Mouse (Mus musculus) intestine, embryonic 15.5 days (tissue): ENCODE results near the gene Cacna1d. TPM values are rescaled to one million over a fixed set of nuclear protein-coding genes. Genes with fewer than 3 reads are reported as not detected.
A peak's percentile ranks its signal among the peaks of the same experiment; 100 is the strongest.

Experiments
- ATAC-seq: fragments of 200-750 bp; cut with Nextera tagmentation; 2 replicates; pipeline ENCODE4 v1.8.0; 2017; ENCODE audit warnings: moderate TSS enrichment, moderate library complexity
- H3K27ac ChIP-seq: fragments of 300-500 bp; sonication (generic); 2 replicates; pipeline ENCODE4 v1.5.1; 2015; ENCODE audit warnings: mild to moderate bottlenecking, inconsistent platforms
- H3K27me3 ChIP-seq: fragments of 300-500 bp; sonication (generic); replicated peaks from 2 replicates; pipeline ENCODE4 v1.6.1; 2015; ENCODE audit warnings: inconsistent platforms
- H3K36me3 ChIP-seq: fragments of 300-500 bp; sonication (generic); 2 replicates; pipeline ENCODE4 v1.6.1; 2015; ENCODE audit warnings: inconsistent platforms
- H3K4me1 ChIP-seq: fragments of 300-500 bp; sonication (generic); replicated peaks from 2 replicates; pipeline ENCODE4 v1.6.1; 2015; ENCODE audit warnings: inconsistent platforms
- H3K4me2 ChIP-seq: fragments of 300-500 bp; sonication (generic); replicated peaks from 2 replicates; pipeline ENCODE4 v1.6.1; 2015; ENCODE audit warnings: mild to moderate bottlenecking, inconsistent platforms
- H3K4me3 ChIP-seq: fragments of 300-500 bp; sonication (generic); replicated peaks from 2 replicates; pipeline ENCODE4 v1.5.1; 2015; ENCODE audit warnings: inconsistent platforms
- H3K9ac ChIP-seq: fragments of 300-500 bp; sonication (generic); 2 replicates; pipeline ENCODE4 v1.6.1; 2015; ENCODE audit warnings: inconsistent platforms
- H3K9me3 ChIP-seq: fragments of 300-500 bp; sonication (generic); 2 replicates; pipeline ENCODE4 v1.6.1; 2016; ENCODE audit warnings: inconsistent platforms
- WGBS: fragments of 180-500 bp; shearing (Covaris S2); methylation state at CpG from one replicate; pipeline ENCODE4 v1.1.7; 2015; 5-methylcytosine and 5-hydroxymethylcytosine counted together
- polyA plus RNA-seq: library from polyadenylated mRNA; unstranded; fragments of >200 nt; fragmentation: Nextera tagmentation; extraction: Ambion mirVana; gene quantifications from 2 replicates; pipeline ENCODE4 v1.2.1, GENCODE M21; 2015

The Cacna1d gene
- polyA plus RNA-seq, 1 experiment from 2014 or later = 3.5 TPM

GRCm38 (mm10) chr14:30310236-30310635 is 181.0 kb downstream of the Cacna1d start:
- H3K4me3 ChIP-seq = no peak overlapping the region
- no peaks in the 10 kb centered on the region for H3K9me3 ChIP-seq
- no peak overlapping the region for H3K27ac ChIP-seq
- no peak for ATAC-seq
- no peaks in the 10 kb centered on the region for H3K4me1 ChIP-seq
- no peak overlapping the region for H3K9ac ChIP-seq
- WGBS = 85% methylated on average over 10 of the region's 10 CpGs
- no peak overlapping the region for H3K4me2 ChIP-seq
- H3K36me3 ChIP-seq = no peaks in the 10 kb centered on the region
- H3K27me3 ChIP-seq = no peaks in the 10 kb centered on the region

DNA sequence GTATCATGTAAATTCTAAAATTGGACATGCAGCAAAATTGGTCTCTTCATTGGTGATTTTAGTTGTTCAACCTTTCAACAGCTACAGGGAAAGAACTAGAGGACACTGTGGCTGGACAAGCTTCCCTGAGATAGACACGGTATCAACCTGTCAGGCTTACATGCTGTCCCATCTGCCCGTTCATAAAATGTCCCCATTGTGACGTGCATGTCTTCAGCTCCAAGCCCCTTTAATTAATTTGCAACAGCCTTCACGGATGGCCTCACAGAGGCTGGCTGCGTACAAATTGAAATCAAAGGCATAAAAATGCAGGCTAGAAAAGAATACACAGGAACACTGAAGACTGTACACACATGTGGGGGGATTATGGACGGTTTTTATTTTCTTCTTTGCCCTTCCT is 185.0 kb downstream of the Cacna1d start:
- no peak for ATAC-seq
- H3K4me3 ChIP-seq = no peak overlapping the region
- no peaks in the 10 kb centered on the region for H3K27me3 ChIP-seq
- WGBS = 82% methylated on average over 6 of the region's 6 CpGs
- H3K4me2 ChIP-seq = no peak overlapping the region
- no peak overlapping the region for H3K9ac ChIP-seq
- H3K4me1 ChIP-seq = no peaks in the 10 kb centered on the region
- H3K27ac ChIP-seq = no peak overlapping the region
- H3K36me3 ChIP-seq = no peaks in the 10 kb centered on the region
- no peaks in the 10 kb centered on the region for H3K9me3 ChIP-seq

DNA sequence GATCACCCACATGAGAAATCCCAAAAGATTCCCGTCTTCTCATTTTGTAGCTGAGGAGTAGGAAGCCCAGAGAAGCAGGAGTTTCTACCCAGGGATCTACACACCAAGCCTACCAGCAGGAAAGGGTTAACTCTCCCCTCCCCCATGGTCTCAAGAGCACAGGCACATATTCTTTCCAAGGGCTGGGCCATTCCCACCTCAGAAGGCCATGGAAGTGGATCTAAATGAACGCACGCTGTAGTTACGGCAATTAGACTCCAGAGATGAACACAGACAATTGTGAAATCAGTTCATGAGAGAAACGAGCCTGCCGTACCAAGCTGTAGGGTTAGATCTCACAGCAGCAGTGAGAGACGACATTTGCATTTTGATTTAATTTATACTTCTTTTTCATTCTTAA is 191.3 kb downstream of the Cacna1d start:
- Histone ChIP-seq H3K4me2 (no peak overlapping the region), H3K27ac (no peak overlapping the region), H3K4me1 (no peaks in the 10 kb centered on the region), H3K9me3 (no peaks in the 10 kb centered on the region), H3K4me3 (no peak overlapping the region), H3K36me3 (no peaks in the 10 kb centered on the region), H3K27me3 (no peaks in the 10 kb centered on the region), H3K9ac (no peak overlapping the region)
- no peak for ATAC-seq
- 80% methylated on average over 7 of the region's 7 CpGs for WGBS

DNA sequence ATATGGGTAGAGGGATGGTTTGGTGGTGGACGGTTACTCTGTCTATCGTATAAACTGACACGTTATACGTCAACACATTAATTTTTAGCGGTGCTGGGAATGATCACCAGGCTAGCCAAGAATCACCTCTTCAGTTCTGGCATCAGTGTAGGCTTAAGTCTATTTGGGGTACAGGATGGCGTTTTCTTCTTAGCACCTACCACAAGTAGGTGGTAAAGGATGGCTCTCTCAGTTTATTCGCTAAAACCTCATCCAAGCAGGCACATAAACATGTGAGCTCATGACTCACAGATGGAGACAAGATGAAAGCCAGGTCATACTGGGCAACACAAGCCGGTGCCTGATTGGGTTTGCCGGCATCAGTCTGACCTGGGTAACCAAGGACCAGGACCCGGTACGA is 193.8 kb downstream of the Cacna1d start:
- H3K27ac ChIP-seq = no peak overlapping the region
- WGBS = 94% methylated on average over 11 of the region's 11 CpGs
- no peak overlapping the region for H3K9ac ChIP-seq
- no peaks in the 10 kb centered on the region for H3K4me1 ChIP-seq
- no peak overlapping the region for H3K4me2 ChIP-seq
- H3K9me3 ChIP-seq = no peaks in the 10 kb centered on the region
- H3K4me3 ChIP-seq = no peak overlapping the region
- ATAC-seq = no peak
- no peaks in the 10 kb centered on the region for H3K36me3 ChIP-seq
- H3K27me3 ChIP-seq = no peaks in the 10 kb centered on the region

- H3K4me1 ChIP-seq = peaks cover 7% of the 10 kb centered on the region
- H3K9ac ChIP-seq = no peak overlapping the region
- no peak for ATAC-seq
- H3K4me2 ChIP-seq = 0 out of 2 replicates have a peak overlapping the region, but pooled peaks have one; percentile 19
- 0 out of 2 replicates have a peak overlapping the region, but pooled peaks have one; percentile 13 for H3K27ac ChIP-seq
- no peaks in the 10 kb centered on the region for H3K36me3 ChIP-seq
- 21% methylated on average over 1 of the region's 1 CpGs for WGBS
- H3K9me3 ChIP-seq = no peaks in the 10 kb centered on the region
- no peak overlapping the region for H3K4me3 ChIP-seq
- H3K27me3 ChIP-seq = no peaks in the 10 kb centered on the region
These were observed 199.2 kb downstream of the Cacna1d start for GRCm38 (mm10) chr14:30292135-30292463.

- no peaks in the 10 kb centered on the region for H3K36me3 ChIP-seq
- 0 out of 2 replicates have a peak overlapping the region, but pooled peaks have one; percentile 19 for H3K4me2 ChIP-seq
- H3K4me1 ChIP-seq = peaks cover 7% of the 10 kb centered on the region
- WGBS = 55% methylated on average over 9 of the region's 9 CpGs
- H3K27me3 ChIP-seq = no peaks in the 10 kb centered on the region
- H3K27ac ChIP-seq = 0 out of 2 replicates have a peak overlapping the region, but pooled peaks have one; percentile 13
- H3K4me3 ChIP-seq = no peak overlapping the region
- H3K9me3 ChIP-seq = no peaks in the 10 kb centered on the region
- H3K9ac ChIP-seq = no peak overlapping the region
- ATAC-seq = no peak
These were observed 199.7 kb downstream of the Cacna1d start for GRCm38 (mm10) chr14:30291389-30292134.

DNA sequence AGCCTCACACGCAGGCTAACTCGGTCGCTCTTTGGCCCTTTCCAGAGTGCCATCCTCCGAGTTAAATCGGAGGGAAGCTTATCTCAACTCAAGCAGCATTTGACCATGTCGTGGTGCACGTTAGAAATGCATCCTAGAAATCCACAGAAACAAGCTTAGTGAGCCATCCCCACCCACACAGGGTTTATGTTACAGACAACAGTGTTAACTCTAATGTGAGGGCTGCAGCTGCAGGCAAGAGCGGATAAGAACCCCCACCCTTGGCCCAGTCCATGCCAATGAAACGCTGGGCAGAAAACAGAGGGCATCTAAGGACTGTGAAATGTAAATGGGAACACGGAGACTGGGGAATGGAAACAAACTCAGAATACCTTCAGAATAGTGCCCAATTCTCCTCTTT is 206.8 kb downstream of the Cacna1d start:
- Histone ChIP-seq H3K27me3 (no peaks in the 10 kb centered on the region), H3K4me2 (peak overlapping the region; percentile 15), H3K9ac (no peak overlapping the region), H3K4me3 (no peak overlapping the region), H3K27ac (0 out of 2 replicates have a peak overlapping the region, but pooled peaks have one; percentile 32), H3K9me3 (no peaks in the 10 kb centered on the region), H3K36me3 (no peaks in the 10 kb centered on the region), H3K4me1 (0 out of 2 replicates have a peak, but pooled peaks cover 8% of the 10 kb centered on the region)
- no peak for ATAC-seq
- WGBS = 64% methylated on average over 10 of the region's 10 CpGs

DNA sequence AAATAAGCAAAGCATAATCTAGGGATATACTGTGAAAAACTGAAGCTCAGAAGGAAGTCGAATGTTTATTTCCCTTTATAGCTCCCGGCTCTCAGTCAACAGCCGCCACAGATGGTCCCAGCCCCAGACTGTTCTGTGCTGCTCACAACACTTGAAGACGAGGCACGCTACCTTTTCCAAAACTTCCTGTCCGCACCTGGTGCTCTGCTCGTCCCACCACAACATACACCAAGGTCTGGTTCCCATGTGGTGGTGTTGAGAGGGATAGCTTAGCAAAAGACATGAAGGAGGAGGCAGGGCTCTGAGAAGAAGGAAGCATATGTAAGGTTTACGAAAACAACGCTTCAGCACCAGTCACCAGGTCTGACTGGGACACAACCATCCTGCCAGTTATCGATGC is 207.2 kb downstream of the Cacna1d start:
- H3K27ac ChIP-seq = 0 out of 2 replicates have a peak overlapping the region, but pooled peaks have one; percentile 32
- H3K27me3 ChIP-seq = no peaks in the 10 kb centered on the region
- WGBS = 37% methylated on average over 10 of the region's 10 CpGs
- H3K36me3 ChIP-seq = no peaks in the 10 kb centered on the region
- H3K9ac ChIP-seq = no peak overlapping the region
- ATAC-seq = peak; percentile 51; the same call in 1 of the 2 replicates
- 0 out of 2 replicates have a peak, but pooled peaks cover 8% of the 10 kb centered on the region for H3K4me1 ChIP-seq
- no peaks in the 10 kb centered on the region for H3K9me3 ChIP-seq
- peak overlapping the region; percentile 15 for H3K4me2 ChIP-seq
- H3K4me3 ChIP-seq = no peak overlapping the region

DNA sequence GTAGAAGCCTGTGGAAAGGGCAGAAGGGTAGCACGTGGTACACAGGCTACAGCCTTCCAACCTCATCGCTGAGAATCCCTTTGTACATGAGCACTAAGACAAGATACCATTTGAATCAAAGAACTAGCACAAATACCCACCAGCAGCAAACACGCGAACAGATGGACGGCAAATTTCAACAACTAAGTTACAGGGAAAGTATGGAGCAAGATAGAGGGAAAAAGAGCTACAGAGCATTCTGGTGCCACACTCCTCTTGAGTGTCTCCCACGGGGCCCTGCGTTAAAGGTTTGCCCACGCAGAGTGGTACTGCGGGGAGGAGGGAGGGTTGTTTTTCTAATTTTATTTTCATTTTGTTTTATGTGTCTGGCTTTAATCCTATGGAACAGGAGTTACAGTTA is 215.7 kb downstream of the Cacna1d start:
- H3K36me3 ChIP-seq = no peaks in the 10 kb centered on the region
- no peak overlapping the region for H3K27ac ChIP-seq
- no peaks in the 10 kb centered on the region for H3K9me3 ChIP-seq
- H3K27me3 ChIP-seq = no peaks in the 10 kb centered on the region
- H3K9ac ChIP-seq = no peak overlapping the region
- ATAC-seq = no peak
- H3K4me2 ChIP-seq = no peak overlapping the region
- no peak overlapping the region for H3K4me3 ChIP-seq
- WGBS = 81% methylated on average over 9 of the region's 9 CpGs
- H3K4me1 ChIP-seq = 0 out of 2 replicates have a peak, but pooled peaks cover 2% of the 10 kb centered on the region

GRCm38 (mm10) chr14:30272976-30273375 is 218.3 kb downstream of the Cacna1d start:
- Histone ChIP-seq H3K4me1 (0 out of 2 replicates have a peak, but pooled peaks cover 2% of the 10 kb centered on the region), H3K36me3 (no peaks in the 10 kb centered on the region), H3K27ac (no peak overlapping the region), H3K27me3 (no peaks in the 10 kb centered on the region), H3K4me3 (no peak overlapping the region), H3K4me2 (no peak overlapping the region), H3K9me3 (no peaks in the 10 kb centered on the region), H3K9ac (no peak overlapping the region)
- 83% methylated on average over 4 of the region's 4 CpGs for WGBS
- no peak for ATAC-seq

GRCm38 (mm10) chr14:30272523-30272922 is 218.7 kb downstream of the Cacna1d start:
- H3K27me3 ChIP-seq = no peaks in the 10 kb centered on the region
- no peak for ATAC-seq
- no peak overlapping the region for H3K9ac ChIP-seq
- H3K9me3 ChIP-seq = no peaks in the 10 kb centered on the region
- 0 out of 2 replicates have a peak, but pooled peaks cover 2% of the 10 kb centered on the region for H3K4me1 ChIP-seq
- H3K36me3 ChIP-seq = no peaks in the 10 kb centered on the region
- WGBS = 66% methylated on average over 5 of the region's 5 CpGs
- no peak overlapping the region for H3K4me2 ChIP-seq
- no peak overlapping the region for H3K4me3 ChIP-seq
- H3K27ac ChIP-seq = no peak overlapping the region

GRCm38 (mm10) chr14:30271856-30272255 is 219.4 kb downstream of the Cacna1d start:
- no peak for ATAC-seq
- Histone ChIP-seq H3K4me2 (no peak overlapping the region), H3K9ac (no peak overlapping the region), H3K27ac (no peak overlapping the region), H3K9me3 (no peaks in the 10 kb centered on the region), H3K36me3 (no peaks in the 10 kb centered on the region), H3K27me3 (no peaks in the 10 kb centered on the region), H3K4me1 (0 out of 2 replicates have a peak, but pooled peaks cover 2% of the 10 kb centered on the region), H3K4me3 (no peak overlapping the region)
- 72% methylated on average over 8 of the region's 8 CpGs for WGBS

DNA sequence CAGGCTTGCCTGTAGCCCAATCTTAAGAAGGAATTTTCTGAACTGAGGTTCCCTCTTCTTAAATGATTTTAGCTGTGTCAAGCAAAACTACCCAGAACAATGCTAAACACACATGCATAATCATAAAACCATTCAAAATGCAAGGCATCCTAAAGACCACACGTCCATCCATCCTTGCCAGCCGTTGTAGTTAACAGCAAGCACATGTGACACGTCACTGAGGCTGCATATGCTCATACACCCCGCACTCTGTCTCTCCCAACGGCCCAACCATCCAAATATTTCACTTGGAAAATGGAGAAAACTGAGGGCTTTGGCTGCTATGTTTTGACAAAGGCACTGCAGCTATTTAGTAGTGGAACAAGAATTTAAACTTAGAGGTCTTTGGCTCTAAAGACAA is 220.9 kb downstream of the Cacna1d start:
- Histone ChIP-seq H3K27me3 (no peaks in the 10 kb centered on the region), H3K9me3 (no peaks in the 10 kb centered on the region), H3K4me1 (0 out of 2 replicates have a peak, but pooled peaks cover 2% of the 10 kb centered on the region), H3K4me2 (no peak overlapping the region), H3K27ac (no peak overlapping the region), H3K9ac (no peak overlapping the region), H3K4me3 (no peak overlapping the region), H3K36me3 (no peaks in the 10 kb centered on the region)
- no peak for ATAC-seq
- 70% methylated on average over 5 of the region's 5 CpGs for WGBS
